Mouse (Mus musculus) Muller cell, postnatal 12 days (primary cell): ENCODE results near the gene Fpgs.

Experiments
- DNase-seq: peaks from one replicate; pipeline ENCODE4 v3.0.0-alpha.2; 2015; ENCODE audit errors: inconsistent ontology term

The Fpgs gene

GRCm38 (mm10) chr2:32704021-32704421 lies at the start of gene Fpgs:
Gene Fpgs (minus strand): TSS chr2:32704145.
- DNase-seq: no peak

- no peak for DNase-seq
Observed at GRCm38 (mm10) chr2:32752181-32752580, 48.2 kb upstream of the Fpgs start.

- DNase-seq: no peak
Observed at GRCm38 (mm10) chr2:32751665-32752033, 47.7 kb upstream of the Fpgs start.

- peak; percentile 74 for DNase-seq
Observed at GRCm38 (mm10) chr2:32750887-32751664, 47.1 kb upstream of the Fpgs start.

- no peak for DNase-seq
Observed at GRCm38 (mm10) chr2:32750199-32750598, 46.3 kb upstream of the Fpgs start.

GRCm38 (mm10) chr2:32749082-32749481 lies 45.1 kb upstream of the Fpgs start:
- no peak for DNase-seq

GRCm38 (mm10) chr2:32744272-32744982 lies 40.5 kb upstream of the Fpgs start:
- DNase-seq: no peak

- DNase-seq: no peak
Observed at GRCm38 (mm10) chr2:32742173-32742531, 38.2 kb upstream of the Fpgs start.

GRCm38 (mm10) chr2:32741273-32742172 lies 37.6 kb upstream of the Fpgs start:
- DNase-seq: peak; percentile 55

- no peak for DNase-seq
Observed at GRCm38 (mm10) chr2:32740916-32741272, 36.9 kb upstream of the Fpgs start, which contains the start of gene 6330409D20Rik. Gene 6330409D20Rik (minus strand): TSS chr2:32741016.

GRCm38 (mm10) chr2:32739311-32739710 lies 35.4 kb upstream of the Fpgs start:
- no peak for DNase-seq

- DNase-seq: no peak
Observed at GRCm38 (mm10) chr2:32737008-32737407, 33.1 kb upstream of the Fpgs start.

GRCm38 (mm10) chr2:32736306-32736829 lies 32.4 kb upstream of the Fpgs start:
- no peak for DNase-seq

- no peak for DNase-seq
Observed at GRCm38 (mm10) chr2:32734933-32735332, 31.0 kb upstream of the Fpgs start.

GRCm38 (mm10) chr2:32734480-32734879 lies 30.5 kb upstream of the Fpgs start:
- DNase-seq: no peak

GRCm38 (mm10) chr2:32732695-32733094 lies 28.8 kb upstream of the Fpgs start:
- no peak for DNase-seq

GRCm38 (mm10) chr2:32731911-32732310 lies 28.0 kb upstream of the Fpgs start:
- DNase-seq: no peak

- peak; percentile 56 for DNase-seq
Observed at GRCm38 (mm10) chr2:32730854-32731253, 26.9 kb upstream of the Fpgs start.

GRCm38 (mm10) chr2:32729547-32729946 lies 25.6 kb upstream of the Fpgs start:
- DNase-seq: no peak

- no peak for DNase-seq
Observed at GRCm38 (mm10) chr2:32728463-32728862, 24.5 kb upstream of the Fpgs start.

GRCm38 (mm10) chr2:32727435-32727834 lies 23.5 kb upstream of the Fpgs start:
- DNase-seq: peak; percentile 96
